Mouse (Mus musculus): ENCODE data around the gene Cdk14. TPM values are rescaled to one million over a fixed set of nuclear protein-coding genes. Genes with fewer than 3 reads are reported as not detected.
A peak's percentile ranks its signal among the peaks of the same experiment; 100 is the strongest.
"Not testable (repeated sequence)": the region's sequence is repeated elsewhere in the genome, so short reads cannot be mapped to it uniquely, and the experiment has no call there.

Cdk14 gene
- polyA plus RNA-seq, 1 experiment, result 48.5 TPM

DNA sequence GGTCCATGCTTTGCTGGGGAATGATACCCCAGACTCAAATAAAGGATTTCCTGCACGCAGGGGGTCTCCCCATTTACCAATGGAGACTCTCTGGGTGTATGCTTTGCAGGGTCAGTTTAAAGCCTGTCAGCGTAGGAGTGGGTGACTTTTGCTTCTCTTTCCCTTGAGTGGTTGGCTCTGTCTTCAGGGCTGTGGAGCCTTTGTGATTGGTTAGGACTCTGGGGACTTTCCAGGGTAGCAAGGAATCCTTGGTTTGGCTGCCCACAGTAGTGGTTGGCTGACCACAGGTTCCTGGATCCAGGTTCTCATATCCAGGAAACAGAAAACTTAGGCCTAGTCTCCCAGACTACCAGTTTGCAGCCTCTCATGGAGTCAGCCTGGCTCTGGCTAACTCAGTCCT is 76.4 kb downstream of the Cdk14 start:
- H3K4me3 ChIP-seq (replicated peaks; ENCODE audit: insufficient read depth, low read depth, low read length), result no peak overlapping the region
- no peaks in the 10 kb centered on the region for H3K4me1 ChIP-seq (ENCODE audit: control insufficient read depth, insufficient read depth, low read length)
- WGBS, result 93% methylated on average over 2 of the region's 2 CpGs
- no peaks in the 10 kb centered on the region for H3K27me3 ChIP-seq (ENCODE audit: control insufficient read depth, insufficient read depth, low read length)
- H3K27ac ChIP-seq (ENCODE audit: insufficient read depth, low read length), result no peak overlapping the region
- no peak for DNase-seq
- TF ChIP-seq CTCF (IDR thresholded peaks at IDR 0.05; ENCODE audit: borderline replicate concordance, insufficient read depth, low read depth, low read length) (no peak), POLR2A (IDR thresholded peaks at IDR 0.05; ENCODE audit: borderline replicate concordance, insufficient read depth, low read length) (no peak)

DNA sequence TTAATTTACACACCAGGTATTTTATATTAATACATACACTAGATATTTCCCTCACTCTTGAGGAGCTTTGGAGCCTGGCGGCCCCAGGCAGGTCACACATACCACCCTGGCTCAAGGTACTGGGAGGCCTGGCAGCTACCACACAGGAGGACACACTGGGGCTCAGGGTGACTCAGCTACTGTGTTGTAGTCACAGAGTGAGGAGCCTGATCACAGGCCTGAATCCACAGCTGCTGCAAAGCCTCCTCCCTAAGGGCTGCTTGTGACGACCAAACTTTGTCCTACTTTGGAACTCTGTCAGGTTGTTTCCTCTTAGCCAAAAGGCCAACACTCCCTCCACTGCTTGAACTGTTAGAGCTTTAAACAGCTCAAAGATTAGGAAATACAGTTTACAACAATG is 76.8 kb downstream of the Cdk14 start:
- no peak for TF ChIP-seq POLR2A (IDR thresholded peaks at IDR 0.05; ENCODE audit: borderline replicate concordance, insufficient read depth, low read length)
- no peak for TF ChIP-seq CTCF (IDR thresholded peaks at IDR 0.05; ENCODE audit: borderline replicate concordance, insufficient read depth, low read depth, low read length)
- no peak for DNase-seq
- Histone ChIP-seq H3K4me1 (ENCODE audit: control insufficient read depth, insufficient read depth, low read length) (no peaks in the 10 kb centered on the region), H3K27me3 (ENCODE audit: control insufficient read depth, insufficient read depth, low read length) (no peaks in the 10 kb centered on the region), H3K27ac (ENCODE audit: insufficient read depth, low read length) (no peak overlapping the region), H3K4me3 (replicated peaks; ENCODE audit: insufficient read depth, low read depth, low read length) (no peak overlapping the region)
- WGBS, result 70% methylated on average over 2 of the region's 2 CpGs

DNA sequence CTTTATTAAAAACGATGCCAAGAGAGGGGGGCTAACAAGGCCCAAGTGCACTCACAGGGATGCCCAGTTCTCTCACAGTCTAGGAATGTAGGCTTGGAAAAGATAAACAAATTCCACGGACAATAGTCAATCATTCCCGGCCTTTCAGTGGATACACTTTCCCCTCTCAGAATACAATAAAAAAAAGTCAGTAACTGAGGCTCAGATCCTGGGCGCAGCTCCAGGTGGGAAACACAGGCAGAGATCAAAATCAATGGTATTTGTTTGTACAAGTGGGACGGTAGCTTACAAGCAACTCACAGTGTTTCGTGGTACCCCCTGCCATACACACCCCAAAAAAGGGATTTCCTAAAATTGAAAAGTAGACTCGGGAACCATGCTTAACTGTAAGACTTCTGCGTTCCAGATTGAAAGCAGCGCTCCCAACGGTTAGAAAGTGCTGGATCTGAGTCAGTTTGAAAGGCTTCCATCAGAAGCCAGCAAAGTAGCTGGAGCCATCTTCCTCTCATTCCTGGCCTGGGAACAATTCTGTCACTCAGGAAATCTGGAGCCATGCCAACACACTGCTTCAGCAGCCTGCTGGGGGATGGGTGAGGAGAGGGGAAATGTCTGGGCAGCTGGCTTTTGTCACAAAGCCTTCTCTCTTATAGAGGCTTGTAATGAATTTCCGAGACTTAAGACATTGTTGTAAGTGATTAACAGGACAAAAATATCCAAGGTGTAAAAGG is 77.5 kb downstream of the Cdk14 start:
- Histone ChIP-seq H3K4me1 (ENCODE audit: control insufficient read depth, insufficient read depth, low read length) (no peaks in the 10 kb centered on the region), H3K27ac (ENCODE audit: insufficient read depth, low read length) (no peak overlapping the region), H3K4me3 (replicated peaks; ENCODE audit: insufficient read depth, low read depth, low read length) (no peak overlapping the region), H3K27me3 (ENCODE audit: control insufficient read depth, insufficient read depth, low read length) (no peaks in the 10 kb centered on the region)
- peak; percentile 18 to 40 for DNase-seq
- WGBS, result 37% methylated on average over 11 of the region's 11 CpGs
- no peak for TF ChIP-seq CTCF (IDR thresholded peaks at IDR 0.05; ENCODE audit: borderline replicate concordance, insufficient read depth, low read depth, low read length)
- no peak for TF ChIP-seq POLR2A (IDR thresholded peaks at IDR 0.05; ENCODE audit: borderline replicate concordance, insufficient read depth, low read length)

DNA sequence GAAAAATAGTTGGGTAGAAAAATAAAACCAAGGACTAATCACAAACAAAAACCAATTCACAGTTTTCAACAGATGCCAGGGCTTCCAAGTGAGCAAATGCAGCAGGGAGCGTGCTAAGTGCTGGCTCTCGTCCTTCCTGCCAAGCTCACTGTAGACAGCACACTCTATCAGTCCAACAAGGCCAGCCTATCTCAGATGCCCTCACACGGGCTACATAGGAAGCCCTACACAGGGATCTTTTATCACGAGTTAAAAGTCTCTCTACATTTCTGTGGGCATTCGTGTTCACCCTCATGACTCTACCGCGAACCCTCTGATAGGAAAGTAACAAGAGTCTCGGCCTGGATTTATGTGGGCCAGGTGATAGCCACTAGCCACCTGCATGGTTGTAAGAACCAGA is 78.5 kb downstream of the Cdk14 start:
- no peak for DNase-seq
- Histone ChIP-seq H3K4me3 (replicated peaks; ENCODE audit: insufficient read depth, low read depth, low read length) (no peak overlapping the region), H3K27ac (ENCODE audit: insufficient read depth, low read length) (no peak overlapping the region), H3K4me1 (ENCODE audit: control insufficient read depth, insufficient read depth, low read length) (no peaks in the 10 kb centered on the region), H3K27me3 (ENCODE audit: control insufficient read depth, insufficient read depth, low read length) (no peaks in the 10 kb centered on the region)
- 55% methylated on average over 8 of the region's 8 CpGs for WGBS
- no peak for TF ChIP-seq POLR2A (IDR thresholded peaks at IDR 0.05; ENCODE audit: borderline replicate concordance, insufficient read depth, low read length)
- no peak for TF ChIP-seq CTCF (IDR thresholded peaks at IDR 0.05; ENCODE audit: borderline replicate concordance, insufficient read depth, low read depth, low read length)

DNA sequence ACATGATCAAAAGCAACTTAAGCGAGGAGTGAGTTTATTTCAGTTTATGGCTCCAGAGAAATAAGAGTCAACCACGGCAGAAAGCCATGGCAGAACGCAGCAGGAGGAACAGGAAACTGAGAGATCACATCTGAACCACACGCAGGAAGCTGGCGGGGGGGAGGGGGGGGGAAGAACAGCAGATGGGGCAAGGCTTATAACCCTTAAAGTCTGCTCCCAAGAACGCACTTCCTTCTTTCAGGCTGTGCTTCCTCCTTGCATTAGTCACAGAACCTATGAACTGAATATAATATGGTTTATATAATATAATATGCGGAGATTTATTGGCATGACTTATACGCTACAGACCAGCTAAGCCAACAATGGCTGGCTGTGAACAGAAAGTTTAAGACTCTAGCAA is 86.2 kb downstream of the Cdk14 start:
- no peak for TF ChIP-seq CTCF (IDR thresholded peaks at IDR 0.05; ENCODE audit: borderline replicate concordance, insufficient read depth, low read depth, low read length)
- TF ChIP-seq POLR2A (IDR thresholded peaks at IDR 0.05; ENCODE audit: borderline replicate concordance, insufficient read depth, low read length), result no peak
- 92% methylated on average over 8 of the region's 8 CpGs for WGBS
- no peaks in the 10 kb centered on the region for H3K4me1 ChIP-seq (ENCODE audit: control insufficient read depth, insufficient read depth, low read length)
- no peaks in the 10 kb centered on the region for H3K27me3 ChIP-seq (ENCODE audit: control insufficient read depth, insufficient read depth, low read length)
- no peak overlapping the region for H3K27ac ChIP-seq (ENCODE audit: insufficient read depth, low read length)
- DNase-seq, result no peak
- H3K4me3 ChIP-seq (replicated peaks; ENCODE audit: insufficient read depth, low read depth, low read length), result no peak overlapping the region

- Histone ChIP-seq H3K4me1 (ENCODE audit: control insufficient read depth, insufficient read depth, low read length) (no peaks in the 10 kb centered on the region), H3K4me3 (replicated peaks; ENCODE audit: insufficient read depth, low read depth, low read length) (no peak overlapping the region), H3K27ac (ENCODE audit: insufficient read depth, low read length) (no peak overlapping the region), H3K27me3 (ENCODE audit: control insufficient read depth, insufficient read depth, low read length) (no peaks in the 10 kb centered on the region)
- TF ChIP-seq POLR2A (IDR thresholded peaks at IDR 0.05; ENCODE audit: borderline replicate concordance, insufficient read depth, low read length), result no peak
- no peak for TF ChIP-seq CTCF (IDR thresholded peaks at IDR 0.05; ENCODE audit: borderline replicate concordance, insufficient read depth, low read depth, low read length)
- no peak for DNase-seq
- WGBS, result 43% methylated on average over 10 of the region's 10 CpGs
These were observed 89.1 kb downstream of the Cdk14 start for GRCm38 (mm10) chr5:5330926-5331460.

DNA sequence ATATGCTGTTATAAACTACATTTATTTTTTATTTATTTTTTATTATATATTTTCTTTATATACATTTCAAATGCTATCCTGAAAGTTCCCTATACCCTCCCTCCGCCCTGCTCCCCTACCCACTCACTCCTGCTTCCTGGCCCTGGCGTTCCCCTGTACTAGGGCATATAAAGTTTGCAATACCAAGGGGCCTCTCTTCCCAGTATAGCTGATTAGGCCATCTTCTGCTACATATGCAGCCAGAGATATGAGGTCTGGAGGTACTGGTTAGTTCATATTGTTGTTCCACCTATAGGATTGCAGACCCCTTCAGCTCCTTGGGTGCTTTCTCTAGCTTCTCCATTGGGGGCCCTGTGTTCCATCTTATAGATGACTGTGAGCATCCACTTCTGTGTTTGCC is 91.1 kb downstream of the Cdk14 start:
- H3K27me3 ChIP-seq (ENCODE audit: control insufficient read depth, insufficient read depth, low read length); DNase-seq; H3K4me1 ChIP-seq (ENCODE audit: control insufficient read depth, insufficient read depth, low read length); H3K27ac ChIP-seq (ENCODE audit: insufficient read depth, low read length); H3K4me3 ChIP-seq (replicated peaks; ENCODE audit: insufficient read depth, low read depth, low read length): not testable (repeated sequence)
- 98% methylated on average over 2 of the region's 2 CpGs for WGBS

DNA sequence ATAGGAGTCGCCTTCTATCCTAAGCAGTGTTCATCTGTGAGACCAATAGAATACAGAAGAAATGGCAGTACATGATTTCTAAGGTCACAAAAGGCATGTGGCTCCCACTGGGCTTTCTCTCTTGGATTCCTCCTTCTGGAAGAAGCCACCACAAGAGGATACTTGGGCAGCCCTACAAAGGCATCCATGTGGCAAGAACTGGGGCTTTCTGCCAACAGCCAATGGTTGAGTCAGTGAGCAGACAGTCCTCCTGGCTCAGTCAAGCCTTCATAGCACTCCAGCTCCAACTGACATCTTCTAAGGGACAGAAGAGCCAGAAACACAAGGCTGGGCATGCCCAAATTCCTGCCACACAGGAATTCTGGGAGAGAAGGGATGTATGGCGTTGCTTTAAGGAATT is 93.4 kb downstream of the Cdk14 start:
- Histone ChIP-seq H3K27ac (ENCODE audit: insufficient read depth, low read length) (no peak overlapping the region), H3K4me1 (ENCODE audit: control insufficient read depth, insufficient read depth, low read length) (no peaks in the 10 kb centered on the region), H3K27me3 (ENCODE audit: control insufficient read depth, insufficient read depth, low read length) (no peaks in the 10 kb centered on the region), H3K4me3 (replicated peaks; ENCODE audit: insufficient read depth, low read depth, low read length) (no peak overlapping the region)
- 27% methylated on average over 2 of the region's 2 CpGs for WGBS
- TF ChIP-seq POLR2A (IDR thresholded peaks at IDR 0.05; ENCODE audit: borderline replicate concordance, insufficient read depth, low read length) (no peak), CTCF (IDR thresholded peaks at IDR 0.05; ENCODE audit: borderline replicate concordance, insufficient read depth, low read depth, low read length) (no peak)
- peak; percentile 22 to 59 for DNase-seq

All from cerebellum, adult 2 months (tissue).